Mouse (Mus musculus) CH12.LX (cell line): ENCODE data around the gene Sgip1. TPM values are rescaled to one million over a fixed set of nuclear protein-coding genes. Genes with fewer than 3 reads are reported as not detected.

Experiments used
- DNase-seq: peaks from one replicate; pipeline ENCODE4 v3.0.0-alpha.2; 2013; ENCODE audit errors: extremely low read depth
- H3K27ac ChIP-seq: 2 replicates; pipeline ENCODE4 v1.5.1; 2012; ENCODE audit warnings: low read depth, mild to moderate bottlenecking, control low read depth, moderate library complexity; ENCODE audit not compliant: insufficient read depth
- H3K27me3 ChIP-seq: replicated peaks from 2 replicates; pipeline ENCODE3; 2012; ENCODE audit warnings: inconsistent platforms
- H3K36me3 ChIP-seq, 2 experiments: replicated peaks in 1 of 2; 2 replicates each; pipeline versions ENCODE3 to v1.6.1; 2012; ENCODE audit warnings: inconsistent platforms in 1 of 2, low read length in 1 of 2, mild to moderate bottlenecking in 1 of 2, mixed read lengths in 1 of 2, moderate library complexity in 1 of 2; ENCODE audit not compliant: control insufficient read depth in 1 of 2, insufficient read depth in 1 of 2
- H3K4me1 ChIP-seq, 2 experiments: 2 replicates each; pipeline ENCODE4 v1.6.1; 2012; ENCODE audit warnings: inconsistent platforms in 1 of 2, moderate library complexity in 1 of 2; ENCODE audit not compliant: insufficient read depth in 2 of 2, control insufficient read depth in 1 of 2
- H3K4me2 ChIP-seq: 2 replicates; pipeline ENCODE4 v1.6.1; 2012; ENCODE audit warnings: low read depth, mild to moderate bottlenecking, control low read depth; ENCODE audit not compliant: poor library complexity, insufficient read depth, severe bottlenecking
- H3K4me3 ChIP-seq, 3 experiments: fragments of 150-350 bp in 1 of 3; sonication (generic) in 1 of 3; replicated peaks in 1 of 3; 2 replicates each; pipeline versions ENCODE3 to v1.5.1; 2011 to 2012; ENCODE audit warnings: low read depth in 2 of 3, low read length in 2 of 3, mild to moderate bottlenecking in 2 of 3, moderate library complexity in 2 of 3, control low read depth in 1 of 3, improper control_type of control experiment in 1 of 3, inconsistent platforms in 1 of 3, mixed read lengths in 1 of 3; ENCODE audit not compliant: poor library complexity in 1 of 3
- H3K79me2 ChIP-seq: replicated peaks from 2 replicates; pipeline ENCODE4 v1.6.1; 2012; ENCODE audit warnings: mild to moderate bottlenecking, moderate library complexity; ENCODE audit not compliant: control insufficient read depth, poor library complexity, insufficient read depth, severe bottlenecking; ENCODE audit errors: extremely low read depth
- H3K9ac ChIP-seq: 2 replicates; pipeline ENCODE4 v1.6.1; 2012; ENCODE audit warnings: low read depth, mild to moderate bottlenecking, control low read depth, moderate library complexity; ENCODE audit not compliant: insufficient read depth
- H3K9me3 ChIP-seq: replicated peaks from 2 replicates; pipeline ENCODE3; 2012; ENCODE audit warnings: low read length, inconsistent platforms, mixed read lengths
- CTCF ChIP-seq, 2 experiments: IDR thresholded peaks in 1 of 2; conservative IDR thresholded peaks in 1 of 2; 2 replicates each; pipeline ENCODE4 v1.5.1; 2011 to 2012; ENCODE audit warnings: low read depth in 2 of 2, low read length in 2 of 2, improper control_type of control experiment in 1 of 2, inconsistent platforms in 1 of 2, mild to moderate bottlenecking in 1 of 2, moderate library complexity in 1 of 2
- ELF1 ChIP-seq: IDR thresholded peaks from 2 replicates; pipeline ENCODE4 v1.6.1; 2014; ENCODE audit warnings: low read depth, mild to moderate bottlenecking, inconsistent platforms, low read length, improper control_type of control experiment
- GABPA ChIP-seq: IDR thresholded peaks from 2 replicates; pipeline ENCODE4 v1.6.1; 2012; ENCODE audit warnings: low read depth, low read length, improper control_type of control experiment, inconsistent platforms; ENCODE audit not compliant: insufficient replicate concordance
- HCFC1 ChIP-seq: IDR thresholded peaks from 2 replicates; pipeline ENCODE4 v1.6.1; 2012; ENCODE audit warnings: low read depth, mild to moderate bottlenecking, inconsistent platforms, low read length, improper control_type of control experiment
- IRF4 ChIP-seq: IDR thresholded peaks from 2 replicates; pipeline ENCODE4 v1.6.1; 2014; ENCODE audit warnings: low read depth, mild to moderate bottlenecking, inconsistent platforms, low read length, improper control_type of control experiment
- JUN ChIP-seq: IDR thresholded peaks from 2 replicates; pipeline ENCODE4 v1.6.1; 2011; ENCODE audit warnings: low read depth, mild to moderate bottlenecking, low read length, improper control_type of control experiment, moderate library complexity; ENCODE audit not compliant: insufficient read depth
- JUND ChIP-seq: conservative IDR thresholded peaks from 2 replicates; pipeline ENCODE4 v1.6.1; 2011; ENCODE audit warnings: low read depth, low read length, improper control_type of control experiment
- MAX ChIP-seq: IDR thresholded peaks from 2 replicates; pipeline ENCODE4 v1.6.1; 2011; ENCODE audit warnings: low read length, improper control_type of control experiment
- MAZ ChIP-seq: IDR thresholded peaks from 2 replicates; pipeline ENCODE4 v1.6.1; 2012; ENCODE audit warnings: low read depth, mild to moderate bottlenecking, inconsistent platforms, low read length, improper control_type of control experiment, moderate library complexity
- MEF2A ChIP-seq: IDR thresholded peaks from 2 replicates; pipeline ENCODE4 v1.6.1; 2014; ENCODE audit warnings: low read depth, mild to moderate bottlenecking, inconsistent platforms, low read length, improper control_type of control experiment, borderline replicate concordance
- MYC ChIP-seq: IDR thresholded peaks from 2 replicates; pipeline ENCODE4 v1.6.1; 2011; ENCODE audit warnings: low read depth, mild to moderate bottlenecking, improper control_type of control experiment, low read length
- NELFE ChIP-seq: IDR thresholded peaks from 2 replicates; pipeline ENCODE4 v1.6.1; 2011; ENCODE audit warnings: low read depth, low read length, improper control_type of control experiment
- RAD21 ChIP-seq: IDR thresholded peaks from 2 replicates; pipeline ENCODE4 v1.6.1; 2011; ENCODE audit warnings: low read depth, mild to moderate bottlenecking, low read length, improper control_type of control experiment, moderate library complexity
- SIN3A ChIP-seq: IDR thresholded peaks from 2 replicates; pipeline ENCODE4 v1.6.1; 2012; ENCODE audit warnings: low read length, improper control_type of control experiment, inconsistent platforms
- SMC3 ChIP-seq: IDR thresholded peaks from 2 replicates; pipeline ENCODE4 v1.6.1; 2011; ENCODE audit warnings: low read depth, low read length, improper control_type of control experiment
- TBP ChIP-seq: conservative IDR thresholded peaks from 2 replicates; pipeline ENCODE4 v1.6.1; 2011; ENCODE audit warnings: low read depth, low read length, improper control_type of control experiment
- TCF12 ChIP-seq: IDR thresholded peaks from 2 replicates; pipeline ENCODE4 v1.6.1; 2014; ENCODE audit warnings: low read depth, mild to moderate bottlenecking, inconsistent platforms, low read length, improper control_type of control experiment
- UBTF ChIP-seq: IDR thresholded peaks from 2 replicates; pipeline ENCODE4 v1.6.1; 2012; ENCODE audit warnings: low read depth, mild to moderate bottlenecking, inconsistent platforms, low read length, improper control_type of control experiment, moderate library complexity
- USF1 ChIP-seq: IDR thresholded peaks from 2 replicates; pipeline ENCODE4 v1.6.1; 2014; ENCODE audit warnings: low read depth, mild to moderate bottlenecking, inconsistent platforms, low read length, improper control_type of control experiment
- ZKSCAN1 ChIP-seq: IDR thresholded peaks from 2 replicates; pipeline ENCODE4 v1.6.1; 2012; ENCODE audit warnings: low read depth, inconsistent platforms, low read length, improper control_type of control experiment, borderline replicate concordance
- ZMIZ1 ChIP-seq: IDR thresholded peaks from 2 replicates; pipeline ENCODE4 v1.6.1; 2012; ENCODE audit warnings: low read depth, mild to moderate bottlenecking, inconsistent platforms, low read length, improper control_type of control experiment
- dilution Hi-C: fragments of 300-500 bp; cut with MboI; formaldehyde crosslinking; loops from 2 replicates; pipeline ENCODE4 v1.14.3; 2020; ENCODE audit warnings: low sequenced_read_pairs; ENCODE audit not compliant: extremely low pct_unique_long_range_greater_than_20kb, extremely low pct_ligation_motif_present
- in situ Hi-C: fragments of 300-500 bp; cut with MboI; formaldehyde crosslinking; loops from 3 replicates; pipeline ENCODE4 v1.14.3; 2019; ENCODE audit warnings: low sequenced_read_pairs, low pct_ligation_motif_present, low pct_unique_long_range_greater_than_20kb, mixed read lengths
- polyA plus RNA-seq: library from polyadenylated mRNA; unstranded; fragments of >175 nt; gene quantifications from 2 replicates; pipeline ENCODE4 v1.2.1, GENCODE M21; 2012; ENCODE audit warnings: low read depth; ENCODE audit not compliant: insufficient read length
- total RNA-seq, 2 experiments: library from RNA; depleted of rRNA; stranded (reverse); fragments of 300-350 nt in 1 of 2; fragments of >200 nt in 1 of 2; gene quantifications; 2 replicates each; pipeline ENCODE4 v1.2.3; 2012 to 2014

Sgip1 gene
- total and polyA plus RNA-seq, 3 experiments = 0.07 to 0.39 (median 0.21) TPM

DNA sequence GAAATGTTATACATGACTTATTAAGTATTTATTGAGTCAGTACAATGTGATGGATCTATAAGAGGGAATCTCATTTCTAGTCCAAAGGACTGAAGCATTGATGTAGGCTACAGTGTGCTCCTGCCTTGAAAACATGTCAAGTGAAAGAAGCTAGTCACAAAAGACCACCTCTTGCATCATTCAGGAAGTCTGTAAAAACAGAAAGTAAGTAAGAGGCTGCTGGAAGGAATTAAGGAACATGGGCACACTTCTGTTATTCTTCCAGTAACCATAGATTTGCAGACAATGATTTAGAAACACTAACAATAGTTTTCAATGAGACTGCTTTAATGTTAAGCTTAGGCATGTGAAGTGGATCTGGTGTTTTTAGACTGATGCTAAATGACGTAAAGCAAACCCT is 60.4 kb downstream of the Sgip1 start:
- Histone ChIP-seq H3K79me2 (no peaks in the 10 kb centered on the region), H3K4me3 (no peak overlapping the region), H3K4me2 (peak overlapping the region; percentile 0; the same call in 1 of the 2 replicates), H3K9me3 (no peaks in the 10 kb centered on the region), H3K27ac (peak overlapping the region; percentile 64), H3K9ac (no peak overlapping the region), H3K27me3 (no peaks in the 10 kb centered on the region), H3K36me3 (no peaks in the 10 kb centered on the region), H3K4me1 (peaks cover 29 to 53% of the 10 kb centered on the region in 2 experiments)
- in situ Hi-C loops (no loop called here), dilution Hi-C loops (no loop called here)
- 0 out of 2 replicates have a peak, but pooled peaks have one; percentile 59 for TF ChIP-seq TBP
- peak; percentile 45; the same call in 1 of the 2 replicates for TF ChIP-seq JUND
- 0 out of 2 replicates have a peak, but pooled peaks have one; percentile 24 for TF ChIP-seq ZMIZ1
- peak; percentile 60 for TF ChIP-seq ELF1
- TF ChIP-seq MAX = no peak
- TF ChIP-seq NELFE = no peak
- TF ChIP-seq HCFC1 = peak; percentile 25; the same call in 1 of the 2 replicates
- no peak for TF ChIP-seq GABPA
- 0 out of 2 replicates have a peak, but pooled peaks have one; percentile 1 for TF ChIP-seq JUN
- DNase-seq = peak; percentile 22

DNA sequence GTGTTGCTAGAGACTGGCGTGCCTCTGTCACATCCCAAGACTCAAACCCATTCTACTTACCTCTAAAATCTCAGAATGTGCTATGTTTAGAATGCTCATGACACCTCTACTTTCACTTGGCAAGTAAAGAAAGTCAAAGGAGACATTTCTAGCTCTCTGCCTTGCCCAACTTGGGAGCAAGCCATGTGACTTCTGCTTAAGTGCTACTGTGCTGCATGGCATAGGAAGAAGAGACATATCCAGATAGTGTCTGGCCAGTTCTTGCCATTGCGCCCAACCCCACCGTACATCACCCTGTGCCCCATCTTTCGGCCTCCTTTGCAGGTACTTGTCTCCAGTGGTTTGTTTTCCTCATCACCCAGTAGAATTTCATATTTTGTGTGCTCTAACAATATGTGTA is 60.8 kb downstream of the Sgip1 start:
- Histone ChIP-seq H3K27ac (peak overlapping the region; percentile 64), H3K79me2 (no peaks in the 10 kb centered on the region), H3K4me1 (peaks cover 32 to 58% of the 10 kb centered on the region in 2 experiments), H3K9ac (no peak overlapping the region), H3K27me3 (no peaks in the 10 kb centered on the region), H3K9me3 (no peaks in the 10 kb centered on the region), H3K4me3 (no peak overlapping the region), H3K36me3 (no peaks in the 10 kb centered on the region), H3K4me2 (peak overlapping the region; percentile 0; the same call in 1 of the 2 replicates)
- in situ Hi-C loops = no loop called here
- TF ChIP-seq SIN3A = no peak
- TF ChIP-seq ELF1 = no peak
- no peak for TF ChIP-seq IRF4
- TF ChIP-seq TCF12 = no peak
- no peak for TF ChIP-seq MAX
- TF ChIP-seq MEF2A = 0 out of 2 replicates have a peak, but pooled peaks have one; percentile 41
- no peak for TF ChIP-seq RAD21
- TF ChIP-seq ZKSCAN1 = no peak
- TF ChIP-seq JUND = no peak
- peak; percentile 6; the same call in 1 of the 2 replicates for TF ChIP-seq USF1
- no peak for TF ChIP-seq CTCF (conservative IDR thresholded peaks at IDR 0.05 in 1 of 2, IDR thresholded peaks at IDR 0.05 in 1 of 2; ENCODE audit: low read depth in 2 of 2, low read length in 2 of 2)
- no peak for TF ChIP-seq UBTF
- no peak for TF ChIP-seq SMC3
- TF ChIP-seq ZMIZ1 = no peak
- TF ChIP-seq MYC = peak; percentile 21; the same call in 1 of the 2 replicates
- no peak for TF ChIP-seq MAZ
- DNase-seq = no peak
- dilution Hi-C loops = no loop called here
